Mouse (Mus musculus) forebrain, embryonic 11.5 days (tissue): ENCODE measurements at regions not wholly inside any gene's neighbourhood (a gene's known extent, or its start where the extent isn't known, plus 50 kb on each side); places are given as distances from the start of the nearest gene placed in this dataset.

ENCODE experiments used
- ATAC-seq: fragments of 200-750 bp; cut with Nextera tagmentation; replicated peaks from 2 replicates; pipeline ENCODE4 v1.8.0; 2017; ENCODE audit warnings: moderate TSS enrichment; ENCODE audit not compliant: low FRiP score
- DNase-seq: peaks from one replicate; pipeline ENCODE4 v3.0.0-alpha.2; 2017; ENCODE audit warnings: low spot score
- H3K27ac ChIP-seq: fragments of 300-500 bp; sonication (generic); 2 replicates; pipeline ENCODE4 v1.5.1; 2014; ENCODE audit warnings: low read depth, low read length
- H3K27me3 ChIP-seq: fragments of 300-500 bp; sonication (generic); 2 replicates; pipeline ENCODE4 v1.6.1; 2014; ENCODE audit warnings: mild to moderate bottlenecking, low read length, mixed read lengths; ENCODE audit not compliant: control insufficient read depth, insufficient read depth
- H3K36me3 ChIP-seq: fragments of 300-500 bp; sonication (generic); 2 replicates; pipeline ENCODE4 v1.6.1; 2014; ENCODE audit warnings: mild to moderate bottlenecking, low read length, moderate library complexity, mixed read lengths; ENCODE audit not compliant: control insufficient read depth, insufficient read depth
- H3K4me1 ChIP-seq: fragments of 300-500 bp; sonication (generic); replicated peaks from 2 replicates; pipeline ENCODE4 v1.6.1; 2014; ENCODE audit warnings: low read length, mixed read lengths; ENCODE audit not compliant: control insufficient read depth, insufficient read depth
- H3K4me2 ChIP-seq: fragments of 300-500 bp; sonication (generic); 2 replicates; pipeline ENCODE4 v1.6.1; 2014; ENCODE audit warnings: low read depth, mild to moderate bottlenecking, low read length, moderate library complexity, mixed read lengths; ENCODE audit not compliant: severe bottlenecking
- H3K4me3 ChIP-seq: fragments of 300-500 bp; sonication (generic); 2 replicates; pipeline ENCODE4 v1.5.1; 2014; ENCODE audit warnings: low read depth, low read length
- H3K9ac ChIP-seq: fragments of 300-500 bp; sonication (generic); 2 replicates; pipeline ENCODE4 v1.6.1; 2014; ENCODE audit warnings: low read length
- H3K9me3 ChIP-seq: fragments of 300-500 bp; sonication (generic); 2 replicates; pipeline ENCODE4 v1.6.1; 2016; ENCODE audit warnings: low read length, mixed read lengths; ENCODE audit not compliant: control insufficient read depth
- WGBS: fragments of 180-500 bp; shearing (Covaris S2); extraction: QIAGEN DNeasy Blood & Tissue Kit; methylation state at CpG from one replicate; pipeline ENCODE4 v1.1.7; 2014; 5-methylcytosine and 5-hydroxymethylcytosine counted together

DNA sequence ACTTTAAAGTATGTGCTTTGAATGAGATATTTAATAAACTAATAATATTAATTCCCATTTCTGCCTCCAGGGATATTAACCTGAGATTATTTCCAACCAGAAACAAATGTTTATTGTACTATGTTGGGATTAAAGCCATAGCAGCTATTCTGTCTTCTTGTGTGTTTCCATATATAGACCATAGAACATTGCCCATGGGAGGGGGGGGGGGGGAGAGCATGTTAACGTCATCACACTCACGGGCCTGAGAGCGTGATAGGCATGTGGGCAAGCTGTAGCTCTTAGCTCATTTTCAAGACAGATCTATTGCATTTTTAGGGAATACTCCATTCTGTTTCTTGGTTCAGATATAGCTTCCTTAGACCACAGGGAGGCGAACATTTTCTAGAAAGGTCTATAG is 149.8 kb upstream of the Tgfbr2 start:
- no peak overlapping the region for H3K9ac ChIP-seq
- H3K27ac ChIP-seq: no peak overlapping the region
- H3K9me3 ChIP-seq: no peaks in the 10 kb centered on the region
- DNase-seq (no peak), ATAC-seq (no peak)
- H3K36me3 ChIP-seq: no peaks in the 10 kb centered on the region
- H3K4me1 ChIP-seq: no peaks in the 10 kb centered on the region
- H3K27me3 ChIP-seq: no peaks in the 10 kb centered on the region
- no peak overlapping the region for H3K4me2 ChIP-seq
- H3K4me3 ChIP-seq: no peak overlapping the region
- 89% methylated on average over 4 of the region's 4 CpGs for WGBS

GRCm38 (mm10) chr9:116323871-116324721 is 148.9 kb upstream of the Tgfbr2 start:
- H3K4me2 ChIP-seq: no peak overlapping the region
- WGBS: 85% methylated on average over 9 of the region's 9 CpGs
- no peaks in the 10 kb centered on the region for H3K36me3 ChIP-seq
- no peak for DNase-seq
- H3K4me1 ChIP-seq: no peaks in the 10 kb centered on the region
- ATAC-seq: no peak
- H3K9ac ChIP-seq: no peak overlapping the region
- H3K4me3 ChIP-seq: no peak overlapping the region
- no peaks in the 10 kb centered on the region for H3K27me3 ChIP-seq
- H3K27ac ChIP-seq: no peak overlapping the region
- no peaks in the 10 kb centered on the region for H3K9me3 ChIP-seq

- DNase-seq (no peak), ATAC-seq (no peak)
- WGBS: 93% methylated on average over 6 of the region's 6 CpGs
- Histone ChIP-seq H3K36me3 (no peaks in the 10 kb centered on the region), H3K27ac (no peak overlapping the region), H3K4me3 (no peak overlapping the region), H3K27me3 (no peaks in the 10 kb centered on the region), H3K4me2 (no peak overlapping the region), H3K9ac (no peak overlapping the region), H3K9me3 (no peaks in the 10 kb centered on the region), H3K4me1 (no peaks in the 10 kb centered on the region)
Measured at GRCm38 (mm10) chr9:116321908-116322307, 146.7 kb upstream of the Tgfbr2 start.

GRCm38 (mm10) chr9:116319421-116319820 is 144.3 kb upstream of the Tgfbr2 start:
- H3K4me2 ChIP-seq: no peak overlapping the region
- ATAC-seq (no peak), DNase-seq (no peak)
- H3K4me3 ChIP-seq: no peak overlapping the region
- no peaks in the 10 kb centered on the region for H3K9me3 ChIP-seq
- H3K9ac ChIP-seq: no peak overlapping the region
- H3K27ac ChIP-seq: no peak overlapping the region
- no peaks in the 10 kb centered on the region for H3K4me1 ChIP-seq
- no peaks in the 10 kb centered on the region for H3K27me3 ChIP-seq
- WGBS: 71% methylated on average over 3 of the region's 3 CpGs
- H3K36me3 ChIP-seq: no peaks in the 10 kb centered on the region

DNA sequence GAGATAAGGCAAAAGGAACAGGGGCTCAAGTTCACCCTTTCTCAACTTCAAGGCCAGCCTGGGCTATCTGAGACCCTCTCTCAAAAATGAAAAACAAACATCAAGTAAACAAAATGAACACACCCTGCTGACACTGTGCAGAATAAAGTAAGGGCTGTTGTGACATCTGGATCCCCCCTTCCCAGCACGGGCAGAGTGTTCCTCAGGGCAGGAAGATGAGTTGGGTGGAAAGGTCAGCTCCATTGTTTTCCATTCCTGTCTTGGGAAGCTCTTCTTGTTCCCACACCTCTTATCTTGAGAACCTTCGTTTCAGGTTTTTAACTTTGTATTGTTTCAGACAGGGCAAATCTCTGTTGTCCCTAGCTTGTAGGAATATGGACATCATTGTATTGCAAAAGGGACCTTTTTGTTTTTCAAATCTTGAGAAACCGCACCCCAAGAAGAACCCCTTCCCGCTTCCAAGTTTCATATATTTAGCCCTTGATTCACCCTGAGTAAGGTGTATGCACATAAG is 141.5 kb upstream of the Tgfbr2 start:
- Histone ChIP-seq H3K4me1 (no peaks in the 10 kb centered on the region), H3K27ac (no peak overlapping the region), H3K4me3 (no peak overlapping the region), H3K9ac (no peak overlapping the region), H3K9me3 (no peaks in the 10 kb centered on the region), H3K36me3 (no peaks in the 10 kb centered on the region), H3K4me2 (no peak overlapping the region), H3K27me3 (no peaks in the 10 kb centered on the region)
- WGBS: 83% methylated on average over 4 of the region's 4 CpGs
- ATAC-seq: no peak
- DNase-seq: no peak

- DNase-seq: no peak
- H3K27ac ChIP-seq: no peak overlapping the region
- no peak overlapping the region for H3K4me3 ChIP-seq
- ATAC-seq: no peak
- H3K9ac ChIP-seq: no peak overlapping the region
- H3K36me3 ChIP-seq: no peaks in the 10 kb centered on the region
- no peaks in the 10 kb centered on the region for H3K9me3 ChIP-seq
- no peak overlapping the region for H3K4me2 ChIP-seq
- H3K27me3 ChIP-seq: no peaks in the 10 kb centered on the region
- no peaks in the 10 kb centered on the region for H3K4me1 ChIP-seq
Measured at GRCm38 (mm10) chr9:116314803-116315202, 139.6 kb upstream of the Tgfbr2 start.

DNA sequence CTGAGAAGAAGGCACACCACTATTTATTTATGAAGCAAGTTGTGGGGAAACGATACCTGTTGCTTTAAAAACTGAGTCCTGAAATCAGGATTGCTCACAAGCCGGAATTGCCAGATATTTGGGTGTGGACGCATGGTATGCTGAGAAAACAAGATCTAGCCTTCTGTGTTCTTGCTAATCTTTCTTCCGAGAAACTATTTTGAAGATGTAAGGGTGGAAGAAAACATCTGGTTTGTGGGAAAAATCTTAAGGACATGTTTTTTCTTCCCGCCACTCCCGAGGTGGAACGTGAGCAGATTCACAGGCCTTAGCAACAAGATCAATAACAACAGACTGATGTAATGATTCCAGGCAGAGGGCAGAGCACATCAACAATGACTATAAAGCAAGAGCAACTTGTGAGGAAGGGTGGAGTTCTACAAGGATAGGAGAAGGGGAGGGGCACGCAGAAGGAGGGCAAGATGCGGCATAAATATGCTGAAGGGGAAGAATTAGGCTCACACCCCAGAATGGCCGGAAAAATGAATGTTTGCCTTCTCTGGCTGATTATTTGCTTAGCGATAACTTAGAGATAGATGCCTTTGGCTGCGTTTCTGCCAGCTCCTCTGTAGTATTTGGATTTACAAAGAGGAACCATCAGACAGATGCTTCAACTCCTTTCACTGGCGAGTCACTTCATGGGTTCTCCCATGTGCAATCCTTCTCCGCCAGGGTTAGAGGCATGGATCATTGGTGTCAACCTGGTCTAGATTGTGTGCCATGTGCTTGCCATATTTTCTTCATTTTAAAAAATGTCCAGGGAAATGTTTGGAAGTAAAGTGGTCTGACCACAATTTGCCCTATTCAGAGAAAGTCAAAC is 139.0 kb upstream of the Tgfbr2 start:
- no peak overlapping the region for H3K27ac ChIP-seq
- H3K4me2 ChIP-seq: no peak overlapping the region
- H3K27me3 ChIP-seq: no peaks in the 10 kb centered on the region
- no peaks in the 10 kb centered on the region for H3K36me3 ChIP-seq
- H3K4me1 ChIP-seq: no peaks in the 10 kb centered on the region
- no peak overlapping the region for H3K4me3 ChIP-seq
- no peak overlapping the region for H3K9ac ChIP-seq
- H3K9me3 ChIP-seq: no peaks in the 10 kb centered on the region
- 89% methylated on average over 14 of the region's 14 CpGs for WGBS
- ATAC-seq (no peak), DNase-seq (no peak)

DNA sequence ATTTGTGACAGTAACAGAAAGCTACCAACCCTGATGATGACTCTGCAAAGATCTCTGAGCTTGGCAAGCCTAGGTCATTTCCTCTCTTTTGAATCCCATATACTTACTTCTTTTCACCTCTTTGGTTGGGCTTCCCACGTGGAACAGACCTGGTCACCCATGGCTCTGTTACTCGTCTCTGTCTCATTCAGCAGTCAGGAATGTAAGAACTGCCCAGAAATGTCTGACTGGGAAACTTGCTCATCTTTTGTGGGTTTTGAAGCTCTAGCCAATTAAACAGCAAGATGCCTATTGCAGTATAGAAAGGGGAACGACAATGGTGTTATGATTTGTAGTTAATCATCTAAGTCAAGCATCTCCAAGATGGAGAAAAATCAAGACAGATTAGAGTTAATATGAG is 136.2 kb upstream of the Tgfbr2 start:
- Histone ChIP-seq H3K36me3 (no peaks in the 10 kb centered on the region), H3K4me1 (no peaks in the 10 kb centered on the region), H3K9ac (no peak overlapping the region), H3K4me3 (no peak overlapping the region), H3K9me3 (no peaks in the 10 kb centered on the region), H3K27ac (no peak overlapping the region), H3K4me2 (no peak overlapping the region), H3K27me3 (no peaks in the 10 kb centered on the region)
- 84% methylated on average over 3 of the region's 3 CpGs for WGBS
- no peak for ATAC-seq
- no peak for DNase-seq
